Mouse (Mus musculus) hindbrain, embryonic 11.5 days (tissue): ENCODE measurements at regions not wholly inside any gene's neighbourhood (a gene's known extent, or its start where the extent isn't known, plus 50 kb on each side); places are given as distances from the start of the nearest gene placed in this dataset.

Experiments
- ATAC-seq: fragments of 200-750 bp; cut with Nextera tagmentation; 2 replicates; pipeline ENCODE4 v1.8.0; 2017; ENCODE audit warnings: mild to moderate bottlenecking, moderate TSS enrichment, moderate library complexity; ENCODE audit not compliant: low FRiP score
- DNase-seq: peaks from one replicate; pipeline ENCODE4 v3.0.0-alpha.2; 2015; ENCODE audit warnings: low spot score
- H3K27ac ChIP-seq: fragments of 300-500 bp; sonication (generic); 2 replicates; pipeline ENCODE4 v1.5.1; 2014; ENCODE audit warnings: mild to moderate bottlenecking, low read depth, low read length
- H3K27me3 ChIP-seq: fragments of 300-500 bp; sonication (generic); 2 replicates; pipeline ENCODE4 v1.6.1; 2014; ENCODE audit warnings: mild to moderate bottlenecking, low read length, moderate library complexity, mixed read lengths; ENCODE audit not compliant: control insufficient read depth, insufficient read depth
- H3K36me3 ChIP-seq: fragments of 300-500 bp; sonication (generic); 2 replicates; pipeline ENCODE4 v1.6.1; 2014; ENCODE audit warnings: mild to moderate bottlenecking, low read length, moderate library complexity, mixed read lengths; ENCODE audit not compliant: control insufficient read depth, insufficient read depth
- H3K4me1 ChIP-seq: fragments of 300-500 bp; sonication (generic); replicated peaks from 2 replicates; pipeline ENCODE4 v1.6.1; 2014; ENCODE audit warnings: low read length, mixed read lengths; ENCODE audit not compliant: control insufficient read depth, insufficient read depth
- H3K4me2 ChIP-seq: fragments of 300-500 bp; sonication (generic); replicated peaks from 2 replicates; pipeline ENCODE4 v1.6.1; 2014; ENCODE audit warnings: mild to moderate bottlenecking, low read depth, low read length
- H3K4me3 ChIP-seq: fragments of 300-500 bp; sonication (generic); 2 replicates; pipeline ENCODE4 v1.5.1; 2014; ENCODE audit warnings: low read depth, low read length
- H3K9ac ChIP-seq: fragments of 300-500 bp; sonication (generic); 2 replicates; pipeline ENCODE4 v1.6.1; 2014; ENCODE audit warnings: low read depth, low read length
- H3K9me3 ChIP-seq: fragments of 300-500 bp; sonication (generic); 2 replicates; pipeline ENCODE4 v1.6.1; 2016; ENCODE audit warnings: low read length; ENCODE audit not compliant: control insufficient read depth
- WGBS: fragments of 180-500 bp; shearing (Covaris S2); extraction: QIAGEN DNeasy Blood & Tissue Kit; methylation state at CpG from one replicate; pipeline ENCODE4 v1.1.7; 2014; 5-methylcytosine and 5-hydroxymethylcytosine counted together

- Histone ChIP-seq H3K4me3 (no peak overlapping the region), H3K9me3 (no peaks in the 10 kb centered on the region), H3K4me2 (no peak overlapping the region), H3K27me3 (no peaks in the 10 kb centered on the region), H3K27ac (no peak overlapping the region), H3K9ac (no peak overlapping the region), H3K36me3 (no peaks in the 10 kb centered on the region), H3K4me1 (no peaks in the 10 kb centered on the region)
- 69% methylated on average over 2 of the region's 2 CpGs for WGBS
- ATAC-seq (no peak), DNase-seq (no peak)
Measured at GRCm38 (mm10) chr3:68777801-68778200, 87.4 kb downstream of the Il12a start.

- no peaks in the 10 kb centered on the region for H3K36me3 ChIP-seq
- no peaks in the 10 kb centered on the region for H3K9me3 ChIP-seq
- H3K4me3 ChIP-seq, result no peak overlapping the region
- no peaks in the 10 kb centered on the region for H3K27me3 ChIP-seq
- DNase-seq, result no peak
- no peak overlapping the region for H3K4me2 ChIP-seq
- H3K4me1 ChIP-seq, result no peaks in the 10 kb centered on the region
- no peak overlapping the region for H3K27ac ChIP-seq
- no peak for ATAC-seq
- WGBS, result 84% methylated on average over 16 of the region's 16 CpGs
- no peak overlapping the region for H3K9ac ChIP-seq
Measured at GRCm38 (mm10) chr3:68778354-68779040, 88.1 kb downstream of the Il12a start.

GRCm38 (mm10) chr3:68780843-68781242 is 88.5 kb upstream of the 1110032F04Rik start:
- Histone ChIP-seq H3K9me3 (no peaks in the 10 kb centered on the region), H3K27ac (no peak overlapping the region), H3K36me3 (no peaks in the 10 kb centered on the region), H3K4me3 (no peak overlapping the region), H3K27me3 (no peaks in the 10 kb centered on the region), H3K9ac (no peak overlapping the region), H3K4me2 (no peak overlapping the region), H3K4me1 (no peaks in the 10 kb centered on the region)
- WGBS, result 52% methylated on average over 7 of the region's 7 CpGs
- DNase-seq, result no peak
- no peak for ATAC-seq

GRCm38 (mm10) chr3:68781466-68781865 is 87.9 kb upstream of the 1110032F04Rik start:
- no peak overlapping the region for H3K4me3 ChIP-seq
- WGBS, result 64% methylated on average over 2 of the region's 2 CpGs
- H3K4me1 ChIP-seq, result no peaks in the 10 kb centered on the region
- ATAC-seq, result no peak
- H3K4me2 ChIP-seq, result no peak overlapping the region
- no peaks in the 10 kb centered on the region for H3K9me3 ChIP-seq
- no peaks in the 10 kb centered on the region for H3K27me3 ChIP-seq
- DNase-seq, result no peak
- H3K9ac ChIP-seq, result no peak overlapping the region
- no peaks in the 10 kb centered on the region for H3K36me3 ChIP-seq
- H3K27ac ChIP-seq, result no peak overlapping the region

- WGBS, result 52% methylated on average over 4 of the region's 4 CpGs
- H3K27me3 ChIP-seq, result no peaks in the 10 kb centered on the region
- ATAC-seq, result no peak
Measured at GRCm38 (mm10) chr3:68782363-68782762, 87.0 kb upstream of the 1110032F04Rik start.

GRCm38 (mm10) chr3:68783666-68784416 is 85.5 kb upstream of the 1110032F04Rik start:
- H3K27ac ChIP-seq, result no peak overlapping the region

More at GRCm38 (mm10) chr3:68782363-68782762, 87.0 kb upstream of the 1110032F04Rik start:
- H3K4me2 ChIP-seq, result no peak overlapping the region
- H3K4me3 ChIP-seq, result no peak overlapping the region
- no peak overlapping the region for H3K27ac ChIP-seq
- no peak overlapping the region for H3K9ac ChIP-seq
- H3K36me3 ChIP-seq, result no peaks in the 10 kb centered on the region
- DNase-seq, result no peak
- H3K4me1 ChIP-seq, result no peaks in the 10 kb centered on the region
- H3K9me3 ChIP-seq, result no peaks in the 10 kb centered on the region

GRCm38 (mm10) chr3:68786771-68787170 is 82.6 kb upstream of the 1110032F04Rik start:
- Histone ChIP-seq H3K27ac (no peak overlapping the region), H3K4me1 (no peaks in the 10 kb centered on the region), H3K9me3 (no peaks in the 10 kb centered on the region), H3K9ac (no peak overlapping the region), H3K36me3 (no peaks in the 10 kb centered on the region), H3K4me2 (no peak overlapping the region), H3K4me3 (no peak overlapping the region), H3K27me3 (no peaks in the 10 kb centered on the region)
- no peak for ATAC-seq
- no peak for DNase-seq
- whole genome bisulfite sequencing, result 93% methylated on average over 3 of the region's 3 CpGs

More at GRCm38 (mm10) chr3:68783666-68784416, 85.5 kb upstream of the 1110032F04Rik start:
- Histone ChIP-seq H3K36me3 (no peaks in the 10 kb centered on the region), H3K27me3 (no peaks in the 10 kb centered on the region), H3K9me3 (no peaks in the 10 kb centered on the region), H3K4me3 (no peak overlapping the region), H3K4me2 (no peak overlapping the region), H3K4me1 (no peaks in the 10 kb centered on the region), H3K9ac (no peak overlapping the region)
- 44% methylated on average over 7 of the region's 7 CpGs for WGBS
- DNase-seq (no peak), ATAC-seq (no peak)

- H3K36me3 ChIP-seq, result no peaks in the 10 kb centered on the region
- no peak for ATAC-seq
- H3K4me2 ChIP-seq, result no peak overlapping the region
- no peaks in the 10 kb centered on the region for H3K9me3 ChIP-seq
- no peak overlapping the region for H3K9ac ChIP-seq
- WGBS, result 47% methylated on average over 10 of the region's 10 CpGs
- H3K4me1 ChIP-seq, result no peaks in the 10 kb centered on the region
- no peak overlapping the region for H3K27ac ChIP-seq
- DNase-seq, result no peak
- H3K4me3 ChIP-seq, result no peak overlapping the region
- H3K27me3 ChIP-seq, result no peaks in the 10 kb centered on the region
Measured at GRCm38 (mm10) chr3:68787385-68788175, 81.8 kb upstream of the 1110032F04Rik start.
